Mouse (Mus musculus): ENCODE measurements around the gene Fzd1. TPM values are rescaled to one million over a fixed set of nuclear protein-coding genes. Genes with fewer than 3 reads are reported as not detected.

Fzd1 gene
- 9.2 and 10.3 TPM in 2 replicates for polyA plus RNA-seq (2015; fragmentation: Nextera tagmentation; extraction: Ambion mirVana)

- Histone ChIP-seq H3K4me3 (replicated peaks) (peak within 1 kb of the TSS; percentile 84), H3K9ac (replicated peaks) (peak within 1 kb of the TSS; percentile 73), H3K36me3 (no peaks in the 10 kb centered on the region), H3K4me2 (peak within 1 kb of the TSS; percentile 99), H3K27ac (replicated peaks) (peak within 1 kb of the TSS; percentile 92), H3K9me3 (replicated peaks) (no peaks in the 10 kb centered on the region), H3K4me1 (peaks cover 32% of the 10 kb centered on the region), H3K27me3 (replicated peaks) (peaks cover 10% of the 10 kb centered on the region)
- under 1% methylated on average over 29 of the region's 33 CpGs for WGBS
- ATAC-seq (ENCODE audit: low FRiP score): peak; percentile 92
Measured at GRCm38 (mm10) chr5:4757902-4758301, at the start of gene Fzd1. TSS of gene Fzd1 (minus strand) at chr5:4758035.

DNA sequence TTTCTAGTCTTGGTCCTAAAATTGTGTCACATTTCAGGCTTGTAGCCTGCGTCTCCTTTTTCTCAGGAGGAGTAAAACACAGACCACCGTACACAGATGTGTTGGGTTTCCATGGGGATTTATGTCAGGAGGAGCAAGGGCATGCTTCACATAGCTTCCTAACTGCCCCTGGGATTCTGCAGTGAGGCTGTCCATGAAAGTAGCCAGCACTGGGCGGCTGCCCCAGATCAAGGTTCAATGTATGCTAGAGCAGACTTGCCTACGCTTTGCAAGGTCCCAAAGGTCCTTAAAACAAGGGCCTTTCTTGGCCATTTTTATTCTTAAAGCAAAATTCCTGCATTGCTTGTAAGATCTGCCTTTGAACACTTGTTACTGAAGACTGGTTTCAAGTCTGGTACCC, 47.4 kb upstream of the Fzd1 start:
- no peak overlapping the region for H3K27ac ChIP-seq (replicated peaks)
- no peaks in the 10 kb centered on the region for H3K9me3 ChIP-seq (replicated peaks)
- H3K4me2 ChIP-seq: no peak overlapping the region
- H3K27me3 ChIP-seq (replicated peaks): peaks cover 3% of the 10 kb centered on the region; the same call in 1 of the 2 replicates
- no peak for ATAC-seq (ENCODE audit: low FRiP score)
- no peak overlapping the region for H3K9ac ChIP-seq (replicated peaks)
- 62% methylated on average over 4 of the region's 4 CpGs for WGBS
- H3K4me1 ChIP-seq: peaks cover 11% of the 10 kb centered on the region
- no peaks in the 10 kb centered on the region for H3K36me3 ChIP-seq
- no peak overlapping the region for H3K4me3 ChIP-seq (replicated peaks)

GRCm38 (mm10) chr5:4803708-4804107, 45.9 kb upstream of the Fzd1 start:
- Histone ChIP-seq H3K36me3 (no peaks in the 10 kb centered on the region), H3K9me3 (replicated peaks) (no peaks in the 10 kb centered on the region), H3K4me2 (no peak overlapping the region), H3K4me3 (replicated peaks) (no peak overlapping the region), H3K27me3 (replicated peaks) (no peaks in the 10 kb centered on the region; the same call in 1 of the 2 replicates), H3K27ac (replicated peaks) (no peak overlapping the region), H3K4me1 (peaks cover 11% of the 10 kb centered on the region), H3K9ac (replicated peaks) (no peak overlapping the region)
- WGBS: 86% methylated on average over 5 of the region's 5 CpGs
- no peak for ATAC-seq (ENCODE audit: low FRiP score)

- no peak for ATAC-seq (ENCODE audit: low FRiP score)
- no peak overlapping the region for H3K4me3 ChIP-seq (replicated peaks)
- H3K9ac ChIP-seq (replicated peaks): no peak overlapping the region
- no peak overlapping the region for H3K4me2 ChIP-seq
- no peak overlapping the region for H3K27ac ChIP-seq (replicated peaks)
- H3K9me3 ChIP-seq (replicated peaks): no peaks in the 10 kb centered on the region
- no peaks in the 10 kb centered on the region; the same call in 1 of the 2 replicates for H3K27me3 ChIP-seq (replicated peaks)
- H3K36me3 ChIP-seq: no peaks in the 10 kb centered on the region
- peaks cover 11% of the 10 kb centered on the region for H3K4me1 ChIP-seq
Measured at GRCm38 (mm10) chr5:4801971-4802370, 44.1 kb upstream of the Fzd1 start.

GRCm38 (mm10) chr5:4801096-4801850, 43.4 kb upstream of the Fzd1 start:
- peak; percentile 81 for ATAC-seq (ENCODE audit: low FRiP score)
- Histone ChIP-seq H3K4me3 (replicated peaks) (no peak overlapping the region), H3K9me3 (replicated peaks) (no peaks in the 10 kb centered on the region), H3K4me2 (no peak overlapping the region), H3K27me3 (replicated peaks) (no peaks in the 10 kb centered on the region; the same call in 1 of the 2 replicates), H3K4me1 (peaks cover 11% of the 10 kb centered on the region), H3K27ac (replicated peaks) (no peak overlapping the region; the same call in 1 of the 2 replicates), H3K36me3 (no peaks in the 10 kb centered on the region), H3K9ac (replicated peaks) (no peak overlapping the region)
- 40% methylated on average over 8 of the region's 8 CpGs for WGBS

- Histone ChIP-seq H3K4me3 (replicated peaks) (no peak overlapping the region), H3K4me2 (no peak overlapping the region), H3K27ac (replicated peaks) (no peak overlapping the region), H3K9me3 (replicated peaks) (no peaks in the 10 kb centered on the region), H3K9ac (replicated peaks) (no peak overlapping the region), H3K36me3 (no peaks in the 10 kb centered on the region), H3K4me1 (no peaks in the 10 kb centered on the region), H3K27me3 (replicated peaks) (no peaks in the 10 kb centered on the region)
- WGBS: 79% methylated on average over 3 of the region's 3 CpGs
- ATAC-seq (ENCODE audit: low FRiP score): no peak
Measured at GRCm38 (mm10) chr5:4791219-4791618, 33.4 kb upstream of the Fzd1 start.

DNA sequence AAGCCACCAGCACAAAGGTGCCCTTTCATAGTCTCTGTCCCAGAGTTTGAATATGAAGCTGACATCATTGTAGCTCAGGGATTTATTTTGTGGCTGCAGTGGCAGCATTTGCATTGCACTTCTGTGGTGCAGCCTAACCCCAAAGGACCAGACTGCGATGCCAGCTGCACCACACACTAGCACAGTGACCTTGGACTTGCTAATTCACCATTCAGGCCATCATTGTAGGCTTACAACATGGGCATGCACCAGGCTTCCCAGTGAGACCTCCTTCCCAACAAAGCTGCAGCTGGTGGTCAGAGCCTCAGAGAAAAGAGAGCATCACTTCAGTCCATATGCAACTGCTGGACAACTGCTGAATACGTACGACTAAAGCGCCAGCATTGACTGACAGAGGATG, 32.4 kb upstream of the Fzd1 start:
- Histone ChIP-seq H3K27me3 (replicated peaks) (no peaks in the 10 kb centered on the region), H3K27ac (replicated peaks) (no peak overlapping the region), H3K4me3 (replicated peaks) (no peak overlapping the region), H3K4me2 (no peak overlapping the region), H3K9ac (replicated peaks) (no peak overlapping the region), H3K9me3 (replicated peaks) (no peaks in the 10 kb centered on the region), H3K4me1 (no peaks in the 10 kb centered on the region), H3K36me3 (no peaks in the 10 kb centered on the region)
- ATAC-seq (ENCODE audit: low FRiP score): no peak
- WGBS: 67% methylated on average over 4 of the region's 4 CpGs

GRCm38 (mm10) chr5:4788484-4788883, 30.6 kb upstream of the Fzd1 start:
- Histone ChIP-seq H3K4me2 (no peak overlapping the region), H3K4me3 (replicated peaks) (no peak overlapping the region), H3K9me3 (replicated peaks) (no peaks in the 10 kb centered on the region), H3K4me1 (no peaks in the 10 kb centered on the region), H3K27ac (replicated peaks) (no peak overlapping the region), H3K9ac (replicated peaks) (no peak overlapping the region), H3K27me3 (replicated peaks) (no peaks in the 10 kb centered on the region), H3K36me3 (no peaks in the 10 kb centered on the region)
- 88% methylated on average over 3 of the region's 3 CpGs for WGBS
- ATAC-seq (ENCODE audit: low FRiP score): no peak

- no peak overlapping the region for H3K9ac ChIP-seq (replicated peaks)
- WGBS: 82% methylated on average over 3 of the region's 3 CpGs
- no peaks in the 10 kb centered on the region for H3K36me3 ChIP-seq
- no peak overlapping the region for H3K27ac ChIP-seq (replicated peaks)
- no peaks in the 10 kb centered on the region for H3K9me3 ChIP-seq (replicated peaks)
- no peak overlapping the region for H3K4me3 ChIP-seq (replicated peaks)
- H3K27me3 ChIP-seq (replicated peaks): no peaks in the 10 kb centered on the region
- no peak for ATAC-seq (ENCODE audit: low FRiP score)
- no peak overlapping the region for H3K4me2 ChIP-seq
- no peaks in the 10 kb centered on the region for H3K4me1 ChIP-seq
Measured at GRCm38 (mm10) chr5:4786816-4787215, 29.0 kb upstream of the Fzd1 start.

DNA sequence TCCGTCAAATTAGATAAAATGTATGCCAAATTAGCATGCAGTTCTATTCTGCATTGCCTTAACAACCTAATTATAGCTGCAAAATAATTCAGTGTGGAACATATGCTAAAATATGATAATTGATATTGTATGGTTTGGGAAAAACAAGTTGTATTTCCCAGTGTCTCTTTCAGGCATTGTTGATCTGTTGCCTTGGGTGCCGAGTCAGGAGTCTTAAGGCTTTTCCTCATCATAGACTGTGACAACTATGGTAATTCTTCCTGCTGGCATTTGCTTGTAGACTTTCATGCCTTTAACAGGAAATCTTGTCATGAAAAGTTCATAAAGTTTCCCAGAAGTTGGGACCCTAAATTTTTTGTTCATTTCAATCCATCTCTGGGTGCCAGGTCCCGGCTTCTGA, 20.4 kb upstream of the Fzd1 start:
- H3K4me2 ChIP-seq: no peak overlapping the region

DNA sequence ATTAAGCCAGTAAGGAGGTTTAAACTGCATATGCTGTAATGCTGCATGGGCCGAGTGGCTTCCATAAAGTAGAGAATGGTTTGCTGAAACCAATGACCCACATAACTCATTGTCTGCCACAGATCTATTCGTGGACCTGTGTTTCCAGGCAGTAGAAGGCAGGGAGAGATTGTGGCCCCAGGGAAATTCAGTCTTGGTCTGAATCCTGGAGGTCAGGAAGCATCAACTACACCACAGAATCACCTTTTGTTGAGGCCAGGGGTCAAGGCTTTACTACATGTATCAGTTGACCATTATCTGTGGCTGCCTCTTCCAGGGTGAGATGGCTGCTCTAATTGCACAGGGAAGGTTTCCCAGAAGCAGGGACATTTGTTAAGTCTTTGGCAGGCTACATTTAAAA, 18.7 kb upstream of the Fzd1 start:
- Histone ChIP-seq H3K9me3 (replicated peaks) (no peaks in the 10 kb centered on the region), H3K36me3 (no peaks in the 10 kb centered on the region), H3K27me3 (replicated peaks) (no peaks in the 10 kb centered on the region), H3K27ac (replicated peaks) (no peak overlapping the region), H3K4me3 (replicated peaks) (no peak overlapping the region), H3K4me2 (no peak overlapping the region), H3K4me1 (no peaks in the 10 kb centered on the region), H3K9ac (replicated peaks) (no peak overlapping the region)
- ATAC-seq (ENCODE audit: low FRiP score): no peak
- 45% methylated on average over 2 of the region's 2 CpGs for WGBS

More for the DNA sequence above, 20.4 kb upstream of the Fzd1 start:
- H3K9me3 ChIP-seq (replicated peaks): no peaks in the 10 kb centered on the region
- no peak for ATAC-seq (ENCODE audit: low FRiP score)
- 88% methylated on average over 3 of the region's 3 CpGs for WGBS
- no peak overlapping the region for H3K4me3 ChIP-seq (replicated peaks)
- no peaks in the 10 kb centered on the region for H3K36me3 ChIP-seq
- H3K27ac ChIP-seq (replicated peaks): no peak overlapping the region
- no peaks in the 10 kb centered on the region for H3K27me3 ChIP-seq (replicated peaks)
- no peak overlapping the region for H3K9ac ChIP-seq (replicated peaks)
- no peaks in the 10 kb centered on the region for H3K4me1 ChIP-seq

DNA sequence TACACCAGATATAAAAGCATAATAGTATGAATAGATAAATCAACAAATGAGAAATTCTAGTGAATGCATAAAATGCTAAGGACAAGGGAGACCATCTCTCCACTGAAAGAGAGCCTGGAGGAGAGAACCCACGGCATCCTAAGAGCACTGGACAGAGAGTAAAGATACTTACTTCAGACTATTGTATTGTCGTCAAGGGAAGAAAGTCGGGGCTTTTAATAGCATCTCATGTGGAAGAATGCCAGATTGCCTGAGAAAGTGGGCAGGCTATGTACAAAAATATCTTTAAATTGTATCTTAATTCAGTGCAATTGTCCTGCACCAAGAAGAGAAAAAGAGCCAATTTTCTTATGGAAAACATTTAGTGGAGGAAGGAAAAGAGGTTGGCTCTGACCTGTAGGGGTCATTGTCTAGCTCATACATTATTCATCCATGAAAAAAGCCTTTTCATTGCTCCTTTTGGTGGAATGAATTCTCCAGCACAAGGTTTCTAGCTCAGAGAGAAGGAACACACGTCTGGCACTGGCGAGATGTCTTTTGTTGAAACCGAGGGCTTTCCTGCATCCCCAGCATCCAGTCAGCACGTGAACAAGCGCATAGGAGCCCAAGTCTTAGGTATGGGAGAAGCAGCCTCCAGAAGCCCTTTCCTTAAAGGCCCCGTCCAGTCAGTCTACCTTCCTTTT, 15.4 kb upstream of the Fzd1 start:
- no peak overlapping the region for H3K27ac ChIP-seq (replicated peaks)
- H3K9ac ChIP-seq (replicated peaks): no peak overlapping the region
- no peak overlapping the region for H3K4me2 ChIP-seq
- no peaks in the 10 kb centered on the region for H3K36me3 ChIP-seq
- H3K4me1 ChIP-seq: no peaks in the 10 kb centered on the region
- ATAC-seq (ENCODE audit: low FRiP score): 0 out of 2 replicates have a peak, but pooled peaks have one; percentile 14
- H3K4me3 ChIP-seq (replicated peaks): no peak overlapping the region
- H3K27me3 ChIP-seq (replicated peaks): no peaks in the 10 kb centered on the region
- 23% methylated on average over 9 of the region's 9 CpGs for WGBS
- H3K9me3 ChIP-seq (replicated peaks): no peaks in the 10 kb centered on the region

Data from neural tube, embryonic 15.5 days (tissue).